Mouse (Mus musculus) heart, postnatal 0 days (tissue): ENCODE measurements at regions not wholly inside any gene's neighbourhood (a gene's known extent, or its start where the extent isn't known, plus 50 kb on each side); places are given as distances from the start of the nearest gene placed in this dataset.

ENCODE experiments used
- ATAC-seq: fragments of 200-750 bp; cut with Nextera tagmentation; 2 replicates; pipeline ENCODE4 v1.8.0; 2017; ENCODE audit warnings: low read depth, moderate number of reproducible peaks, moderate library complexity; ENCODE audit not compliant: insufficient read depth
- DNase-seq: peaks from one replicate; pipeline ENCODE4 v3.0.0-alpha.2; 2016; ENCODE audit warnings: low spot score
- H3K27ac ChIP-seq: fragments of 300-500 bp; sonication (generic); 2 replicates; pipeline ENCODE4 v1.5.1; 2014; ENCODE audit warnings: low read depth, mild to moderate bottlenecking
- H3K27me3 ChIP-seq: fragments of 300-500 bp; sonication (generic); 2 replicates; pipeline ENCODE4 v1.6.1; 2014; ENCODE audit warnings: low read length, mixed read lengths; ENCODE audit not compliant: control insufficient read depth, insufficient read depth
- H3K36me3 ChIP-seq: fragments of 300-500 bp; sonication (generic); replicated peaks from 2 replicates; pipeline ENCODE4 v1.6.1; 2014; ENCODE audit warnings: low read length, mixed read lengths; ENCODE audit not compliant: control insufficient read depth, insufficient read depth
- H3K4me1 ChIP-seq: fragments of 300-500 bp; sonication (generic); 2 replicates; pipeline ENCODE4 v1.6.1; 2014; ENCODE audit warnings: antibody characterized with exemption; ENCODE audit not compliant: control insufficient read depth, insufficient read depth
- H3K4me2 ChIP-seq: fragments of 300-500 bp; sonication (generic); 2 replicates; pipeline ENCODE4 v1.6.1; 2014; ENCODE audit warnings: low read depth, mild to moderate bottlenecking, low read length, moderate library complexity
- H3K4me3 ChIP-seq: fragments of 300-500 bp; sonication (generic); 2 replicates; pipeline ENCODE4 v1.5.1; 2014; ENCODE audit warnings: low read depth, low read length
- H3K9ac ChIP-seq: fragments of 300-500 bp; sonication (generic); replicated peaks from 2 replicates; pipeline ENCODE4 v1.6.1; 2014; ENCODE audit warnings: low read depth, low read length, mixed read lengths
- H3K9me3 ChIP-seq: fragments of 300-500 bp; sonication (generic); replicated peaks from 2 replicates; pipeline ENCODE4 v1.6.1; 2016; ENCODE audit warnings: low read length; ENCODE audit not compliant: control insufficient read depth
- CTCF ChIP-seq: IDR thresholded peaks from 2 replicates; pipeline ENCODE4 v1.5.1; 2016; ENCODE audit warnings: antibody characterized with exemption, control low read depth, low read depth
- EP300 ChIP-seq: IDR thresholded peaks from 2 replicates; pipeline ENCODE4 v1.6.1; 2016; ENCODE audit warnings: antibody characterized with exemption, low read depth
- WGBS: fragments of 180-500 bp; shearing (Covaris S2); extraction: QIAGEN DNeasy Blood & Tissue Kit; methylation state at CpG from one replicate; pipeline ENCODE4 v1.1.7; 2014; 5-methylcytosine and 5-hydroxymethylcytosine counted together

DNA sequence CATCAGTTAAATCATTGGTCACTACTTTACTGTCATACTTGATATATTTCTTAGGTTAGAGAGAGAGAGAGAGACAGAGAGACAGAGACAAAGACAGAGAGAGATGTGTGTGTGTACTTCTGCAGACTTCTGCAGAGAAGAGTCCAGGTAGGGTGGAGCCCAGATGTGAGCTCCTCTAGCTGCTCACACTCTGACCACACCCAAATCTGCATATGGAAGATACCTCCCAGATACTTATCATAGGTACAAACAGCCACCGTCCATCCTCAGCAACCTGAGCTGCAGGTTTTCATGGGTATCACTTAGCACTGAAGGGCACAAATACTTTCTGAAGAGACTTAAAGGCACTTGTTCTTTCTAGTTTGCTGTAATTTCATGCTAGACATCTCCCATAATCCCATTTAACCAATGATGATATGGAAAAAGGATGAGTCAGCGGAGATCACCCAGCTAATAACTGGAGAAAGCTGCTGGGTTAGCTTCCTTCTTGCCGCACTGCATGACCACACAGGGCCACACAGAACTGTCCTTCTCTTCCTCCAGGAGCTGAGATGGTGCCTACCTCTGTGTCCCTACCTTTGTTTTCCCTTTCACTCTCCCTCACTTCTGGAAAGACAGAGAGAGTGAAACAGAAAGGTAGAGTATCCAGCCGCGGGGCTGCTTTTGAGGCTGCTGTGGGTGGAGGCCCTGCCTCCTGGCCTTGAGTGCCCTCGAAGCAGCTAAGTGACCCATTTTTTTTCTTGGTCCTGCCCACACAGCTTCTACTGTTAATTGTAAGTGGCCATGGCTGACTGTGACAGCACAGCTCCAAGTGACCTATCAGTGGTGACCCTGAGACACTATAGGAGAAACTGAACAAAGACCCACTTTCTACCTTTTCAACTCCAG lies 214.5 kb upstream of the Ankrd55 start:
- Histone ChIP-seq H3K27me3 (no peaks in the 10 kb centered on the region), H3K36me3 (no peaks in the 10 kb centered on the region), H3K4me2 (no peak overlapping the region), H3K9ac (no peak overlapping the region), H3K4me1 (no peaks in the 10 kb centered on the region), H3K4me3 (no peak overlapping the region), H3K9me3 (no peaks in the 10 kb centered on the region), H3K27ac (no peak overlapping the region)
- no peak for TF ChIP-seq EP300
- no peak for TF ChIP-seq CTCF
- WGBS = 81% methylated on average over 6 of the region's 6 CpGs
- no peak for DNase-seq
- no peak for ATAC-seq

DNA sequence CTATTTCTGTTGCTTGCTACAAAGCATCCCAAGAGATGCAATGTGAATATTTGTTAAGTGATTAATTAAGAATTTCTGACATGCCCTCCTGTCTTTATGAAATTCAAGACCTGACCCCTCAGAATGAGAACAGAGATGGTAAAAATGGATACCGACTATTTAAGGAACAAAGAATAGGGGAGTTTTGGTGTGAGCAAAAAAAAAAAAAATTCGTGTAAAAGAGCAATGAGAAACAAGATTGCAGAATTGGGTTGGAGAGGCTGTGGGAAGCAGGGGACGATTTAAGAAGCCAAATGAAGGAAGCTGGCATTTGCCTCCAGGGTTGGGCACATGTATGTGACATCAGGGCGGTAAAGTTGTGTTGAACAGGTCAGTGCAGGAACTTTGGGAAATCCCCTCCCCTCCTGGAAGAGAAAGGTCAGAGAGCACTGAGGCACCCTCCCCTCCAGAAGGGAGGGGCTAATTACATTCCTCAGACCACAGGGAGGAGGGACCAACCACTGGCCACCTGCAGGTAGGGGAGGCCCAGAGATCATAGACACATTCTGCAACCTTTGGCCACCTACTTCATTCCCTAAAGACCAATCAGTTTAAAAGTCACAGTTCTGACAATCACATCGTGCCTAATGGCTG lies 212.3 kb upstream of the Ankrd55 start:
- ATAC-seq = no peak
- H3K27ac ChIP-seq = no peak overlapping the region
- H3K4me1 ChIP-seq = no peaks in the 10 kb centered on the region
- TF ChIP-seq EP300 = no peak
- no peak for TF ChIP-seq CTCF
- DNase-seq = no peak
- H3K36me3 ChIP-seq = no peaks in the 10 kb centered on the region
- H3K9me3 ChIP-seq = no peaks in the 10 kb centered on the region
- no peak overlapping the region for H3K4me2 ChIP-seq
- no peaks in the 10 kb centered on the region for H3K27me3 ChIP-seq
- H3K9ac ChIP-seq = no peak overlapping the region
- 66% methylated on average over 5 of the region's 5 CpGs for WGBS
- H3K4me3 ChIP-seq = no peak overlapping the region

DNA sequence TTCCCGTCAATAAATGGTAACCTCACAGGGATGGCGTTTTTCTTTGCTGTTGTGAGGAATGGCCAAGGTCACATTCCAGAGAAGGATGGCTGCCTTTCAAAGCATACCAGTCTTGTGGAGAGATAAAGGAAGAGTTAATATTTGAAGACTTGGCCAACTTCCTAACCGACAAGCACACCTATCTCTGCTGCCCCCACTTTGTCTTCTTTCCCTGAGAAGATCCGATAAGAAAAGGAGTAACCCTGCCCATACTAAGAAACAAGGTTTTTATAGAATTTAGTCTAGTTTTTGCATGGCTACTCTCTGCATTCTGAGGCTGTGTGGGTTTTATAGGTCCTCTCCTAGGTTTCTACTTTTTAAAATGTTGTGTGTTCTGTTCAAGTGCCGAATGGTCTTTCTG lies 210.2 kb upstream of the Ankrd55 start:
- no peak overlapping the region for H3K4me2 ChIP-seq
- no peaks in the 10 kb centered on the region for H3K27me3 ChIP-seq
- no peaks in the 10 kb centered on the region for H3K9me3 ChIP-seq
- H3K4me3 ChIP-seq = no peak overlapping the region
- 57% methylated on average over 5 of the region's 5 CpGs for WGBS
- ATAC-seq (no peak), DNase-seq (no peak)
- no peak overlapping the region for H3K27ac ChIP-seq
- no peaks in the 10 kb centered on the region for H3K4me1 ChIP-seq
- H3K36me3 ChIP-seq = no peaks in the 10 kb centered on the region
- no peak overlapping the region for H3K9ac ChIP-seq
- no peak for TF ChIP-seq EP300

DNA sequence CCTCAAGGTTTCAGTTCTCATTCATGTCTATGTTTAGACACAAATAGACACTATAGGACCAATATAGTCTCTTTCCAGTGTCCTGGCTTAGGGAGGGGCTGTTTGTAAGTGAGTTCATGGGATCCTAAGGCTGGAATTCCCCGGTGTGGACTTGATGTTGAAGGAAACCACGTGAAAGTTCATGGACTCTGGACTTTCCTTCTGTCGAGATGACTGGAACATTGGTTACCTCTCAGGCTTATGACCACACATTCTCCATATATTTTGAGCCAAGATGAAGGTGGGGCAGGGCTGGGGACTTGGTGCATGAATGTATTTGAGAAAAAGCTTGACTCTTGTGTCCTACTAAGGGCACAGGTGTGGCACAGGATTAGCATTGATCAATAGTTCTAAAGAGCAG lies 206.3 kb upstream of the Ankrd55 start:
- 0 out of 2 replicates have a peak, but pooled peaks cover 13% of the 10 kb centered on the region for H3K4me1 ChIP-seq
- WGBS = 64% methylated on average over 3 of the region's 3 CpGs
- no peaks in the 10 kb centered on the region for H3K9me3 ChIP-seq
- DNase-seq (no peak), ATAC-seq (no peak)
- H3K27ac ChIP-seq = no peak overlapping the region
- no peaks in the 10 kb centered on the region for H3K36me3 ChIP-seq
- H3K4me2 ChIP-seq = no peak overlapping the region
- H3K9ac ChIP-seq = no peak overlapping the region
- H3K27me3 ChIP-seq = no peaks in the 10 kb centered on the region
- H3K4me3 ChIP-seq = no peak overlapping the region
- TF ChIP-seq CTCF (no peak), EP300 (no peak)

DNA sequence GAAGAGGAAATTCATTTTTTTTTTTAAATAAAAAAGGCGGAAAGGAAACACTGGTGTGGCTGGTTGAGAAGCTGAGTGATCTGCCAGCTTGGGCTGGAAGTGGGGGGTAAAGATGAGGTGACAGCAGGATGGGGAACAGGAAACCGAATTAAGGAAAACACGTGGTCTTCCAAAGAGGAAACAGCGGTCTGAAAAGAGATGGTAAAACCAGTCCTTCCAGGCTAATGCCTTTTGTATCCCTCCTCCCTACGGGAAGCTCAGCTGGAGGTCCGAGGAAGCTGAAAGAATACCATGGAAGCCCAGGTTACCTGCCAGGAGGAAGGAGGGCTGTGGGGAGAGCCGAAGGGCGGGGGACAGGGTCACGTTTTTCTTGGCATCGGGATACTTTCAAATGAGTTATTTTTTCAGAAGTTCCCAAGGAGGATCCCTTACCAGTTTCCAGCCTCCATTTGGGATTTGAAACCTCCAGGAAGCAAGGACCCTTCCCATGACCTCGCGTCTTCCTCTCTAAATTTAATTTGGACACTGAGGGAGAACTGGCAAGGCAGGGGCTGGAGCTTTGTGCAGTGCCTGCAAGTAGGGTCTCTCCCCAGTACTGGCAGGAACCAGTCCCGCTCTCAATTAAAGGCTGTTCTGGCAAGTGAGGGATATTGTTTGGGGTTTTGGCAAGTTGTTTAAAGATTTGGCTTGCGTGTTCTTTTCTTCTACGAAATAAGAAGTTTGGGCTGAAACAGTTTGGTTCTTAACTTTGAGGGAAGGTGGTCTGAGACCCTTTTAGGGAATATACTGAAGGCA lies 203.6 kb upstream of the Ankrd55 start:
- no peaks in the 10 kb centered on the region for H3K27me3 ChIP-seq
- ATAC-seq (peak; percentile 17; the same call in 1 of the 2 replicates), DNase-seq (peak; percentile 24)
- H3K9ac ChIP-seq = no peak overlapping the region
- H3K36me3 ChIP-seq = no peaks in the 10 kb centered on the region
- peak overlapping the region; percentile 66 for H3K27ac ChIP-seq
- no peak overlapping the region for H3K4me3 ChIP-seq
- peak overlapping the region; percentile 16; the same call in 1 of the 2 replicates for H3K4me2 ChIP-seq
- 47% methylated on average over 15 of the region's 15 CpGs for WGBS
- no peak; the same call in 1 of the 2 replicates for TF ChIP-seq EP300
- TF ChIP-seq CTCF = no peak
- no peaks in the 10 kb centered on the region for H3K9me3 ChIP-seq
- peaks cover 24% of the 10 kb centered on the region for H3K4me1 ChIP-seq
